Mouse (Mus musculus) heart, postnatal 10 days (tissue): Measurements from ENCODE around the gene Plek2. TPM values are rescaled to one million over a fixed set of nuclear protein-coding genes. Genes with fewer than 3 reads are reported as not detected.
"Not testable (repeated sequence)": the region's sequence is repeated elsewhere in the genome, so short reads cannot be mapped to it uniquely, and the experiment has no call there.

Experiments
- DNase-seq, 2 experiments: peaks; one replicate each; pipeline ENCODE4 v3.0.0; 2021
- intact Hi-C: fragments of 180-260 bp; cut with DNase I; formaldehyde crosslinking; loops from one replicate; pipeline ENCODE4 v1.15.1; 2025
- total RNA-seq, 2 experiments: library from RNA; stranded (reverse); gene quantifications; 2 replicates each; pipeline ENCODE4 v1.2.3; 2021

Plek2 gene
- under 1 TPM; 0.32 to 0.86 TPM for total RNA-seq

DNA sequence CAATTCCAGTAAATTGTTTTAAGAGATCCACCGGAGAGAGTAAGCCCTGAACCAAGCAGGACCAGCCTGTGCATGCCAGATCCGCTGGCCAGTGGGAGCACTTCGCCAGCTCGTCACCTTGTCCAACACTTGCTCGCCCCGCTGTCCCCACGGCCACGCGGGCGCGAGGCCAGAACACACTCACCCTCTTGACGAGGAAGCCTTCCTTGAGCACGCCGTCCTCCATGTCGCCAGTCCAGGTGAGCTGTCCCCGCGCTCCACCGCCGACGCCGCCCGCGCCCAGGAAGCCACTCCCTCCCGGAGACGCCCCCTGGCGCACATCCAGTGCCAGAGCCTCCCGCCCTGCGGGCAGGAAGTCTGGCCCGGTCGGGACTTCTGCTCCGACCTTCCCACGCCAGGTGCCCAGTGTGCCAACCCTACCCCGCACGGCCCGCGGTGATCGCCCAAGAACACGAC is at the start of gene Plek2:
Gene Plek2, minus strand, starts transcription at position 258 of the 456 bp plus-strand sequence.
- DNase-seq, result peak; percentile 61 to 66
- intact Hi-C loops, result no loop called here

DNA sequence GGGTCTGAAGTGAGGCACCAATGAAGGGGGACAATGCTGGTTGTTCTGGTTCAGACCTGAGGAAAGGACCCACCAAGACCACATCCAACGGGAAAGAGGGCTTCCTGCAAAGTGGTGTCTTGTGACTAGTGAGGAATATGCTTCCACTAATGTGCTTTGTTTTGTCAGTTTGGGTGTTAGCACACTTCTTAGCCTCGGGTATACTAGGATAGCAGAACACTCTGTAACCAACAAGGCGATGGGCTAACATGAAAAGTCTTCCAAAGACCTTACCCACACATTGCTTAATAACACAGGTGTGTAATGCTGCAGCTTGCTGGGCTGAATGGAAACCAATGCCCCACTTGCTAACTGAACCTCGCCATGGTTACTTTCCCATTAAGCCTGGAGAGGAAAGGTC is 49.6 kb upstream of the Plek2 start:
- intact Hi-C loops, result no loop called here
- DNase-seq, result no peak

DNA sequence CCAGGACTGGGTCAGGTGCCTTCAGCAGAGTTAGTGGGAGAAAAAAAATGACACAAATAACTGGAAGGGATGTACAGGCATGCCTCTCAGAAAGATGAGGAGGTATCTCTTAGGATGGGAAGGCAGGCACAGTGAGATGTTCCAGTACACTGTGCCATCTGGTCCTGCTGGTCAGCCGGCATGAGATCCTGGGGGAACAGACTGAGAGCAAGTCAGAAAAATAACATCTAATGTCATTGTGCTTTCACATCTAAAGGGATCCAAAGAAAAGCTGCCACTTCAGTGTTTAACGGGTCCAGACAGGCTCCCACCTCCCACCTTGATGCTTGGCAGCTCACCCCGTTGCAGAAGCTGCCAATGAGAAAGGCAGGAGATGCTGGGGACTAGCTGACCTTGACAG is 45.7 kb upstream of the Plek2 start:
- no peak for DNase-seq
- intact Hi-C loops, result no loop called here

DNA sequence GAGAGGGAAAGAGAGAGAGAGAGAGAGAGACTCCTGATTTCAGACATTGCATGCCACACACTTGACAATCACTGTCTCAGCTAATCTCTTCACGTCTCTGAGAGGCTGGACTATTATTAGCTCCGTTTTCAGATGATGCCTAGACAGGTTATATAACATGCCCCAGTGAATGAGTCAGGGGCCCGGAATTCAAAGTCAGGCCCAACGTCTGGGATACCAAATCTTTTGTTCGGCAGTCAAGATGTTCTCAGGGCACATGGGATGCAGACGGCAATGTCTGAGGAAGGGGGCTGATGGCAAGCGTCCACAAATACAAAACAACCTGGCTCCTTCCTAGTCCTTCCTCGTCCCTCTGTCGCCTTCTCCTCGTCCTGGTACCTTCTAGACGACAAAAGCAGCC is 45.3 kb upstream of the Plek2 start:
- intact Hi-C loops, result no loop called here
- peak in 1 of 2 experiments; percentile 16 for DNase-seq

DNA sequence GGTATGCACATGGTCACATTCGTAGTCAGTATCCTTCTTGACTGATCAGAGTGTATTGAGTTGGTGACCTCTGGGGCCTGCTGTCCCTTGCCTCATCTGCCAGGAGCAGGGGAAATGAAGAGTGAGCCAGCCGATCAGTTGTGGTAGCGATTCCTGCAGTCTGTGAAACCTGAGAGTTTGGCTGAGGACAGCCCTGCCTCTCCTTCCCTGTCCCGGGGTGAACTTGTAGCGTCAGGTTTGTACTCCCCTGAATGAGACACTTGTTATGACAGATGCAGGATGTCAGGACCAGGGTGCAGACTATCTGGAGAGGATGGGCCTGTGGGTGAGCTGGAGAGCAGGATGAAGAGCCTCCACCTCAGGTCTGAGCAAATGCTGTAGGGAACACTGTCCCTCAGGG is 40.9 kb upstream of the Plek2 start:
- intact Hi-C loops, result no loop called here
- no peak for DNase-seq

DNA sequence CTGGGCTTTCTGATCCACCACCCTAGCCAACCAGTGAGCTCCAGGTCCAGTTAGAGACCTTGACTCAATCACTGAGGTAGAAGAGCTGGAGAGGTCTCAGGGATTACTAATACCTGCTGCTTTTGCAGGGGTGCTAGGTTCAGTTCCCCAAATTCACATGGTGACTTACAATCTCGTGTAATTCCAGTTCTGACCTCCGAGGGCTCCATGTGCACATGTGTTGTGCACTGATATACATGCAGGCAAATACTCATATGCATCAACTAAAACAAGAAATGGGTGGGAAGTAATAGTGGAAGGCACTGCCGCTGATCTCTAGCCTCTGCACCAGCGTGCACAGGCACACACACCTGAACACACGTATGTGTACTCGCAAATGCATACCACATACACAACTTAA is 40.4 kb upstream of the Plek2 start:
- no peak for DNase-seq
- intact Hi-C loops, result no loop called here

DNA sequence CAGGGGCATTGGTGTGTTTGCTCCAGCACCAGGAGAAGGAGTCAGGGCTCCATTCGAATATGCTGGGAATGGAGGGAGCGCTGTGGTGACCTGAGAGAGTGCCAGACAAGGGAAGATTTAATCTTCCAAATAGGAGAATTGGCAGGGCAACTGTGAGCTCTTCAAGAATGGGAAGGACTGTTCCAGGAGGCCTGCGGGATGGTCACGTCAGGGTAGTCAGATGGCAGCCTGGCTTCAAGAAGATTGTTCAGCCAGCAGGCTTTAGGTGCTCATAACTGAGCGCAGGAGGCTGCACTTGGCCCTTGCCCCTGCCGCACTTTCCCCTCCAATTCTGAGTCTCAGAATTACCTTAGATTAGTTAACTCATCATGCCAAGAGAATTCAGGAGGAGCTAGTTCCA is 36.2 kb upstream of the Plek2 start:
- intact Hi-C loops, result no loop called here
- DNase-seq, result no peak

DNA sequence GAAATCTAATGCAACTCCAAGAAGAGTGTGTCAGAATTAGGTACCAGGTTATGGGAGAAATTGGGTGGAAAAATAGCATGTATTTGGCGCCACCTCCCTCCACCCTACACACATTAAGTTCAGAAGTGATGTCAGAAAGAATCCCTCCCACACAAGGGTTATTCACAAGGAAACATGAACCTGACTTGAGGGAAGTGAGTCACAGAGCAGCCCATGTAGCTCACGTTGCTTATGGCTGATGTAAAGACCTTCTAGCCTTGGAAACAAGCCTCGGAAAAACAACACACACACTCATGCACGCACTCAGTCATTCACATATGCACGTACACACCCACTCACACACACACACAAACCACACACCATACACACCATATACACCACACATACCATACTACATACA is 33.3 kb upstream of the Plek2 start:
- intact Hi-C loops, result no loop called here
- DNase-seq, result no peak

DNA sequence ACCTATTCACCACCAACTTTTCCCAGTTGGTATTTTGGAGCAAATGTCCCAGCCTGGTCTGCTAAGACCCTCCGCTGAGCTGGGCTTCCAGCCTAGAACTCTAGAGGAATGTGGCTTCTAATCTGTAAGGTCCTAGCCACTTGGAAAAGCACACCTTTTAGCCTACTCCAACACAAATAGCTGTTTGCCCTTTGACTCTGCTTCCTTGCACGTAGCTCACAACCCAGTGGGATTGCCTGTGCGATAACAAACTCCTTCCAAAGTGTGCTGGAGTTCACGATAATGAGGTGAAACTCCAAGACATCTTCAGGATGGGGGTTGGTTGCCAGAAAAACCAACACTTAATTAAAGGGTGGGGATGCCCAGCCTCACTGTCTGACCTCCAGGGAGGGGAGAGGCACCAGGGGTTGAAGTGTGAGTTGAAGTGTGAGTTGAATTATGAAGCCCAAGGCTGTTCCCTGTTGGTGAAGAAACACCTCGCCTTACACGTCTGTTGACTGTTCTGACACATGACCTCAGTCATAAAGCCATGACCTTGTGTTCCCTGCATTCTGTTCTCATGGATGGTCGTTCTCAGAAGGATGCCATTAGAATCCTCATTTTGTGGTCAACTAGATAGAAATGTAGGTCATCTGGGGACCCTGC is 32.8 kb upstream of the Plek2 start:
- intact Hi-C loops, result no loop called here
- no peak for DNase-seq

DNA sequence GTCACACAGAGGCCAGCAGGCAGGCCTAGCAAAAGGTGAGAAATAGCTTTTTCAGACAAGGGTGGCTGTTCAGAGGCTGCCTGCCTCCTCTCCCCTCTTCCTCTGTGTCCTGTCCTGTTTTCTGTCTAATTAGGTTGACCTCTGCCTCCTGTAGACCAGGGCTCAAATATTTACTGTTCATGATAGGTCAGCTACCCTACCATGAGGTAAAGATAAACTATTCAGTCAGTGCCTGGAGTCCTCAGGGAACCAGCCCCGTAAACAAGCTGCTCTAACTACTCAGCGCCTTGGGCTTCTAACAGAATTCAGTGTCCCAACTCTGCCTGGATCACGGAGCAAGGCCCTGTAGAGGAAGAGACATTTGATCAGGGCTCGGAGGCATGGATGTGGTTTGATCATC is 29.7 kb upstream of the Plek2 start:
- no peak for DNase-seq

DNA sequence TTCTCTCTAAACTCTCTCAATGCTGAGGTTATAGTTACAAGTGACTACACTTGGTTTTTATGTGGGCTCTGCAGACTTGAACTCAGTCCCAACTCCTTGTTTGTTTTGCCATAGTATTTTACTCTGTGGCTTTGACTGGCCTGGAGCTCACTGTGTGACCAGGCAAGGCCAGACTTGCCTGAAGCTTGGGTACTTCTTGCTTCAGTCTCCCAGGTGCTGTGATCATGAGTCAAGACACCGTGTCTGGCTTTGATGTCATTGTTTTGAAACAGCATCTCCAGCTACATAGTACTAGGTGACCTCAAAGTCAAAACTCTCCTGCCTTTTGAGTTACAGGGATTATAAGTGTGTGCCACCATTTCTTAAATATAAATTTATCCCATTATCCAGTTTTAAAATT is 23.1 kb upstream of the Plek2 start:
- intact Hi-C loops, result no loop called here
- no peak for DNase-seq

More for the DNA sequence above, 29.7 kb upstream of the Plek2 start:
- intact Hi-C loops, result no loop called here

DNA sequence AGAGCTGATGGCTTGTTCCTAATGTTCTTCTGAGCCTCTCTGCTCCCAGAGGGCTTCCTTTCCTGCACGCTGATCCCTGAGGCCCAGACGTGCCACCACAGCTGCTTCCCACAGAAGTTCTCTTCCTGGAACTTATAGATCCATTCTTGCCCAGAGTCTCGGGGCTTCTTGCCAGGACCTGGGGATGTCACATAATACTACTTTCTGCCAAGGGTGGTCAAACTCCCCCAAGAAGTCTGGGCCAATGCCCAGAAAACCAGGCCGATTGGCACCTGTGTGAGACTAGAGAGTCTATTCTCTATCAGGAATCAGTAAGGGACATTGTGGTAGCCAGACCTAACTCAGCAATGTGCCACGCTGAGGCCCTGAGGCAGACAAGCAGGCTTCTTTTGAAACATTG is 20.5 kb upstream of the Plek2 start:
- intact Hi-C loops, result no loop called here
- no peak for DNase-seq

DNA sequence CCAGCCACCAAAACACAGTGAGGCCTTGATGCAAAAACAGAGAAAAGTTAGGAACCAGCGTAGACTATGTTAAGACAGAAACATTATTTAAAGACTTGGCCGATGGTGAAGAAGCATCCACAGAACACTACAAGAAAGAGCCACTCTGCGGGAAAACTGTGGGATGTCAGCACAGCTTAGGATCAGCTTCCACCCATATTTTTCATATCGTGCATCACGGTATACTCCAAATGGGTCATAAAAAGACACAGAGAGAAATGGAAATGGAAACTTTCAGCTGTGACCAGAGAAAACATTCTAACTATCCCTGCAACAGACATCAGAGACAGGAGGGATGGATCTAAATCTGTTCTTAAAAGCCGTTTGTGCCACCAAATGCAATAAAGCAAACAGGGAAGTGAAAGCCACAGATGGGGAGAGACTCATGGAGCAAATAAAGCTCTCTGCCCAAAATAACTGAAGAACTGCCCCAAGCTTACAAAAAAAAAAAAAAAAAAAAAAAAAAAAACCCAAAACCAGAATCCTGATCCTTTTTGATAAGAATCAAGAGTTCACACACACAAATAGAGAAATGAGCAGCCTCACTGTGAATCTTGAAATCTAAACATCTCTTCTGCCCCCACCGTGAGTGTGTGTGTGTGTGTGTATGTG is 16.9 kb upstream of the Plek2 start:
- intact Hi-C loops, result no loop called here
- no peak for DNase-seq

DNA sequence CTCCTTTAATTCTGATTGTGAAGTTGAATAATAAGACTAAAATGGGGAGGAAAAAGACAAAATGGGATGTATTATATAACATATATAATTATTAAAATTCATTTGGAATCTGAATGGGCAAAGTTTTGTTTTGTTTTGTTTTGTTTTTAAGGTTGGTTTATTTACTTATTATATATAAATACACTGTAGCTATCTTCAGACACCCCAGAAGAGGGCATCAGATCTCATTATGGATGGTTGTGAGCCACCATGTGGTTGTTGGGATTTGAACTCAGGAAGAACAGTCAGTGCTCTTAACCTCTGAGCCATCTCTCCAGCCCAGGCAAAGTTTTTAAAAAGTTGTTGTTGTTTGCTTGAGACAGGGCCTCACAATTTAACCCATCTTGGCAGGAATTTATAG is 16.2 kb upstream of the Plek2 start:
- DNase-seq, intact Hi-C loops: not testable (repeated sequence)

DNA sequence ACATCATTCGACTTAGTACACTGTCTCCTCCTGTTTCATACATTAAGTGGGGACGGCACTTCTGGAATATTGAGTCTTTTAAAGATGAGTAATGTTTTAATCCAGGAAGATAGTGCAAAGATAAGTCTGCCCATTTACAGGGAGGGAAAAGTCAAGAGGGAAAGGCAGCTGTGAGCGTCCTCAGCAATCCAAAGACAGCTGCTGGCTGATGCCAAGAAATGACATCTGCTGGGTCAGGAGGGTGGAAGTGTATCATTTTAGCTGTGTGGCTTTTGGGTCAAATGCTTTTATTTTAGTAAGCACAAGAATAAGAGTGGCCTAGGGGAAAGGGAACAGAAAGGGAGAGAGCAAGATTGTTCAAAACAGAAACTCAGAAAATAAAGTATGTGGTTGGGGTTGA is 15.3 kb upstream of the Plek2 start:
- no peak for DNase-seq
- intact Hi-C loops, result no loop called here

DNA sequence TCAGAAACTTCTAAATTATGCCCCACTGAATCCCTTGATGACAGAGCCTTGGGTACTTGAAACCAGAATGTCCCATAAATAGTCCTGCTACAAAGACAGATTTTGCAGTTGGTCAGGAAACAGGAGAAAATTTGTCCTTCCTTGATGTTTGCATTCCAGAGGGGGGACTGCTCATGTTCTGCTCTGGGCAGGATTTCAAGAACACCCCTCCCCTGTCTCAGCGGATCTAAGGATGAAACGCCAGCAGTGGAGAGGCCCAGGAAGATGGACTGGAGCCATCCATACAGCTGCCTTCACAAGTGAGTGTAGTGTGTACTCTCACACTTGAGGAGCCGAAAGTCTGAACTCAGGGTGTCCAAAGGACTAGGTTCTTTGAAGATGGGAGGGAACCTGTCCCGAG is 14.7 kb upstream of the Plek2 start:
- peak in 1 of 2 experiments; percentile 19 for DNase-seq
- intact Hi-C loops, result no loop called here

DNA sequence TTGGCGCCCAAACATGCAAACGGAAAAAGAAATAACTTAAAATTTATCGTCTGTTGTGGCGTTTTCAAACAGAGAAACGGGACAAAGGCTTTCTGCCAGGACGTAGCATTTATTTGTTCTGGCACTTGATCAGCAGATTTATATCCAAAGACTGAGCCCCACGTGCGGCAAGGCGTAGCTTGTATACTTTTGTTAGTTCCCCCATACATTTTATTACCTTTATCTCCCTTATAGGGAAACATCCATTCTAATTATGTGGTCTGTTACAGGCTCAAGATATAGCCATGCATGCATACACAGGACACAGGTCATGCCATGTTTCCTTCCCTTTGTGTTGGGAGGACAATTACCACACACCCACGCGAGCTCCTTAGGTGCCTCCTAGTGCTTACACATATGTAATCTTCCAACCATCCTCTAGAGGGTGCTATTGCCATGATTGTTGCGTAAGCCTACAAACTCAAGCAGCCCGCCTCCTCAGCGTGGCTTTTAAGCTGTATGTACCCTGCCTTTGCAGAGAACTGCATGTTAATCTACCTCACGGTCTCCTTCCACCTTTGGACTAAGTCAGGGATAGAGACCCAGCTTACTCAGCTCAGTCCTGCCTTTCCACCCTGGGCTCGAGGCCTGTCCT is 12.4 kb upstream of the Plek2 start:
- intact Hi-C loops, result loop anchor here (1.0 to 2.0 kb wide), 2 partner anchors 88 to 173 kb away; partner anchors contain the start of gene Tmem229b
- peak; percentile 75 to 82 for DNase-seq

DNA sequence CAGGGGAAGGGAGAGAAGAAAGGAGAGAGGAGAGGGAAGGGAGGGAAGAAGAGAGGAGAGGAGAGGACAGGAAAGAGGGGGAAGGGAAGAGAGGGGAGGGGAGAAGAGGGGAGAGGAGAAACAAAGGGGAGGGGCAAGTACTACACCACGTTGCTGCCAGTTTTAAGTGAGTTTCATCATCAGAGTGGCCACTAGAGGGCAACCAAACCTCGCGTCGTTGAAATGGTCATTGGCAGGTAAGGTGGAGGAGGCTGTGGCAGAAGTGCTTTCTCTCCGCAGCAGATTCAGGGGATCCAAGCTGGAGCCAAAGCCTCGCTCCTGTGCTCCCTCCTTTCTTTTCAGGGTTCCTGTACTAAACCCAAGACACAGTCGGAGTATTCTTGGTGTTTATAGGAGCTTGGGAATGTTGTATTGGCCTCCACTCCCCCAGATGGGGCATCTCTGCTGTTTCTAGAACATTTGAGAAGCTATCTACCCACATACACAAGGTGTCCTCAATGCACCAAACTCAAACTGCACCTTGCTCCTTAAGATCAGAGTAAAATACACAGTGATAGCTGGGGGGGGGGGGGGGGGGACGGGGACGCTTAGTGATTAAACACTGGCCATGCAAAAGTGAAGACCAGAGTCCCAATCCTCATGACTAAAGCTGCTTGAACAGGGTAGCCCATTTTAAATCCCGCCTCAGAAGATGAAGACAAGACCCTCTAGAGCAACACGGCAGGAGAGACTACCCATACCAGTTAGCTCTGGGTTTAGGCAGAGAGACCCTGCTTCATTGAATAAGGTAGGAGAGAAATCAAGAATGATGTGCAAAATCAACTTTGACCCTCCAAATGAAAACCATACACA is 11.7 kb upstream of the Plek2 start:
- intact Hi-C loops, result loop anchor here (1.0 to 2.0 kb wide), 3 partner anchors 88 to 179 kb away; partner anchors contain the start of gene Tmem229b
- DNase-seq, result peak; percentile 87 to 88

DNA sequence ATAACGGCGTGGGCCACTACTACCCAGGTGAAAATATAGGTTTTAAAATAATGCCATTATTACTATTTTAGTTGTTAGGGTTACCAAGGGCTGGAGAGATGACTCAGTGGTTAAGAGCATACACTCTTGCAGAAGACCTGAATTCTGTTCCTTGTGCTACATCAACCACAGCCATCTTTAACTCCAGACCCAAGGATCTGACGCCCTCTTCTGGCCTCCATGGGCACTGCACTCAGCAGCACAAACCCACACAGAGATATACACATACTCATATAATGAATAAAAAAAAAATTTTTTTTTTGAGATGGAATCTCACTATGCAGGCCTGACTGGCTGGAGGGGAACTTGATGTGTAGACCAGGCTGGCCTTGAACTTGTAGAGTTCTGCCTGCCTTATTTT is 9.5 kb upstream of the Plek2 start:
- no peak for DNase-seq
- intact Hi-C loops, result no loop called here

DNA sequence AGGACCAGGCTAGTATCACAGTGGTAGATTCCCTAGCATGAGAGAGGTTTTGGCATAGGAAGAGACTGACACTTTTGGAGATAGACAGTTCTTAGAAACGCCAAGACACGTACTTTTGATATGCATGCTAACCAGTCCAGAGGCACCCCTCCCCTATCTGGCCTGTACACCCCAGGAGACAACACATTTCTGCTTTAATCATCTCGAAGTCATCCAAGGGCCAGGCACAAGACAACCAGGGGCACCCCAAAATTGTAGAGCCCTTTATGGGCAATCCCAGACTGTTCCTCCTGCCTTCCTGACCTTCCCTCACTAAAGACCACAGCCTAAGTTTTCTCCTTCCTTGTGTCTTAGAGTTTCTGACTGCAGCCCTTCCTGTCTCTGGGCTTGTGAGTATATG is 8.8 kb upstream of the Plek2 start:
- intact Hi-C loops, result no loop called here
- DNase-seq, result no peak

DNA sequence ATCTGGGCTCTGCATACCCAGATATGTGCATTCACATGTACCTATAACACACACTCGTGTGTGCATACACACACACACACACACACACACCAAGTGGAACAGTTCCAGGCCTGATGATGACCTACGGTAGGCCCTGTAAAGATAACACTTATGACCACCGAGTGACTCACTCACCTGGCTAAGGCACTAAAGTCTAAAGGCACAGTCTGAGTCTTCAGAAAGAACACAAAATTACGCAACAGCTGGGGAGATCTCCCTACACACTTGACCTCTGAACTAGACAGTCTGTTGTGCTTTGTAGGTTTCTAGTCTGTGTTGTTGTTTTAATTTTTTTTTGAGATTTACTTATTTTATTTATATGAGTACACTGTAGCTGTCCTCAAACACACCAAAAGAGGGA is 7.7 kb upstream of the Plek2 start:
- DNase-seq, result no peak
- intact Hi-C loops, result no loop called here
